Mouse (Mus musculus) heart, adult 2 months (tissue): ENCODE measurements around the gene Stard5.

Experiments
- CTCF ChIP-seq: fragments of 200-600 bp; IDR thresholded peaks from 2 replicates; pipeline ENCODE4 v1.8.1; 2022; ENCODE audit warnings: antibody characterized with exemption, mild to moderate bottlenecking, moderate library complexity
- EP300 ChIP-seq: fragments of 200-500 bp; IDR thresholded peaks from 2 replicates; pipeline ENCODE4 v1.6.1; 2011; ENCODE audit warnings: low read depth, low read length, control low read depth; ENCODE audit not compliant: insufficient read depth

- TF ChIP-seq EP300 = no peak
- no peak for TF ChIP-seq CTCF
Measured at GRCm38 (mm10) chr7:83622582-83622981, 9.2 kb upstream of the Stard5 start.
